Comparison of ENCODE assay signal across 9 mouse cellular contexts in genomic region chr15:85667381-85667791, GRCm38 (mm10).
DNase-seq lines count a peak whose midpoint lies in the region; ATAC-seq and TF ChIP-seq lines count a peak whose summit lies in the region.
"Had no signal": no experiment of that assay in that cellular context is flagged by ENCODE, and none has a peak within 500 bp of the region (broad histone marks: within the 10 kb centered on the region; RNA-seq: fewer than 3 reads in every experiment).

No protein-coding gene starts in this region.

- TF ChIP-seq POLR2A in thymus, adult 2 months (IDR thresholded peaks at IDR 0.05; ENCODE audit: control insufficient read depth, extremely low read depth, insufficient read depth, low read length, poor library complexity), result no peak

- H3K27me3 ChIP-seq in heart, embryonic 11.5 days (ENCODE audit: control insufficient read depth, insufficient read depth, low read length), result peaks cover 67% of the 10 kb centered on the region
- H3K27me3 ChIP-seq in thymus, adult 2 months (ENCODE audit: control insufficient read depth, insufficient read depth, low read length), result no peaks in the 10 kb centered on the region
- peaks cover 6% of the 10 kb centered on the region; the same call in 1 of the 2 replicates for H3K27me3 ChIP-seq in neural tube, embryonic 15.5 days (replicated peaks)

- DNase-seq in heart, adult 11 months, result peak; percentile 96
- no peak for DNase-seq in thymus, adult 2 months
- DNase-seq in thymus, postnatal 25 days, result no peak
- DNase-seq in heart, postnatal 4 days, result peak; percentile 48
- DNase-seq in spleen, postnatal 36 days (ENCODE audit: low spot score in 2 of 2), result no peak
- no peak for DNase-seq in urinary bladder, postnatal 4 days (ENCODE audit: low spot score in 2 of 2)

- H3K9me3 ChIP-seq in heart, embryonic 11.5 days (replicated peaks; ENCODE audit: control insufficient read depth, low read length), result no peaks in the 10 kb centered on the region
- H3K9me3 ChIP-seq in neural tube, embryonic 15.5 days (replicated peaks), result no peaks in the 10 kb centered on the region

- H3K4me3 ChIP-seq in heart, embryonic 11.5 days (ENCODE audit: low read depth, low read length), result no peak overlapping the region
- H3K4me3 ChIP-seq in thymus, adult 2 months (ENCODE audit: control insufficient read depth, insufficient read depth, low read length), result peak overlapping the region; percentile 15; the same call in 1 of the 2 replicates
- H3K4me3 ChIP-seq in neural tube, embryonic 15.5 days (replicated peaks), result peak overlapping the region; percentile 19

- no peak overlapping the region for H3K9ac ChIP-seq in heart, embryonic 11.5 days (ENCODE audit: low read depth, low read length)
- H3K9ac ChIP-seq in neural tube, embryonic 15.5 days (replicated peaks), result peak overlapping the region; percentile 21
- H3K9ac ChIP-seq: liver, embryonic 14.5 days had no signal

- H3K27ac ChIP-seq in heart, embryonic 11.5 days (ENCODE audit: low read depth, low read length), result no peak overlapping the region
- peak overlapping the region; percentile 25; the same call in 1 of the 2 replicates for H3K27ac ChIP-seq in thymus, adult 2 months (ENCODE audit: control insufficient read depth, insufficient read depth, low read length)
- peak overlapping the region; percentile 100 for H3K27ac ChIP-seq in neural tube, embryonic 15.5 days (replicated peaks)
- H3K27ac ChIP-seq: liver, embryonic 14.5 days had no signal

- ATAC-seq in heart, embryonic 11.5 days (replicated peaks; ENCODE audit: insufficient number of reproducible peaks, low FRiP score, low TSS enrichment), result no peak
- ATAC-seq in neural tube, embryonic 15.5 days (ENCODE audit: low FRiP score), result no peak

- 67% methylated on average over 12 of the region's 12 CpGs for WGBS in heart, embryonic 11.5 days (ENCODE audit: insufficient replicate concordance)
- 73% methylated on average over 12 of the region's 12 CpGs for WGBS in thymus, adult 2 months
- WGBS in neural tube, embryonic 15.5 days, result 20% methylated on average over 12 of the region's 12 CpGs

- no peak for TF ChIP-seq CTCF in thymus, adult 2 months (IDR thresholded peaks at IDR 0.05; ENCODE audit: borderline replicate concordance, control insufficient read depth, extremely low read depth, insufficient read depth, low read length, poor library complexity)

- H3K4me2 ChIP-seq in heart, embryonic 11.5 days, result no peak overlapping the region
- H3K4me2 ChIP-seq in neural tube, embryonic 15.5 days, result peak overlapping the region; percentile 45

- H3K36me3 ChIP-seq in heart, embryonic 11.5 days (ENCODE audit: control insufficient read depth, insufficient read depth, low read length), result no peaks in the 10 kb centered on the region
- H3K36me3 ChIP-seq in thymus, adult 2 months (ENCODE audit: control insufficient read depth, insufficient read depth, low read length), result no peaks in the 10 kb centered on the region
- H3K36me3 ChIP-seq in neural tube, embryonic 15.5 days, result no peaks in the 10 kb centered on the region

- H3K4me1 ChIP-seq in heart, embryonic 11.5 days (ENCODE audit: control insufficient read depth, insufficient read depth, low read length), result peaks cover 5% of the 10 kb centered on the region; the same call in 1 of the 2 replicates
- H3K4me1 ChIP-seq in thymus, adult 2 months (replicated peaks; ENCODE audit: control insufficient read depth, insufficient read depth, low read length), result peaks cover 40% of the 10 kb centered on the region
- H3K4me1 ChIP-seq in neural tube, embryonic 15.5 days, result peaks cover 35% of the 10 kb centered on the region

Comparison
In these comparisons a context has a peak if more than half of its experiments do, and no peak if none do; other contexts are left out.
1. DNase-seq: peak in heart, adult 11 months (single experiment) and heart, postnatal 4 days (single experiment); none in thymus, adult 2 months (single experiment), thymus, postnatal 25 days (single experiment), spleen, postnatal 36 days (0 of 2) and urinary bladder, postnatal 4 days (0 of 2).